Mouse (Mus musculus): ENCODE results near the gene Etfrf1. TPM values are rescaled to one million over a fixed set of nuclear protein-coding genes. Genes with fewer than 3 reads are reported as not detected.

Etfrf1 gene
- polyA plus RNA-seq, 1 experiment from 2014 or later, result 33.4 TPM

DNA sequence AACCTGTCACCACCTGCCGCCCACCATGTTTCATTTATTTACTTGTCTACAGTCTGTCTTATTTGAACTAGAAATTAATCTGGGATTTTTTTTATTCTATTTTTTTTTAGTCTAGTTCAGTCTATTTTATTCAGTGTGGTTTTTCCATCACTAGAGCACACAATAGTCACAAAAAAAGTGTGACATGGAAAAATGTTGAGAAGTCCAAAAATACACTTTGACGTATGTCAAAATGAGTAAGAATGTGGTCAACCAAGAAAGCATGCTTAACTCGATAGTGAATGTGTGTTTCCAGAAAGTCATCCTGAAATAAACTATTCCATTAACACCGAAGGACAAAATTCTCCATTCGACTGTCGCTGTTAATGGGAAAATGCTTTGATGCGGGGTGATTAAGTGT, 51.4 kb downstream of the Etfrf1 start:
- Histone ChIP-seq H3K9ac (ENCODE audit: low read length) (no peak overlapping the region), H3K4me2 (ENCODE audit: low read depth) (no peak overlapping the region), H3K4me1 (ENCODE audit: control insufficient read depth, insufficient read depth, low read length) (no peaks in the 10 kb centered on the region), H3K27me3 (ENCODE audit: control insufficient read depth, insufficient read depth, low read length) (no peaks in the 10 kb centered on the region), H3K27ac (ENCODE audit: low read depth, low read length) (no peak overlapping the region), H3K9me3 (ENCODE audit: control insufficient read depth, low read length) (no peaks in the 10 kb centered on the region), H3K36me3 (ENCODE audit: control insufficient read depth, insufficient read depth, low read length) (no peaks in the 10 kb centered on the region), H3K4me3 (ENCODE audit: low read depth, low read length) (no peak overlapping the region)
- no peak for ATAC-seq (ENCODE audit: insufficient read depth, low FRiP score, low TSS enrichment)
- WGBS, result 89% methylated on average over 7 of the region's 7 CpGs
- DNase-seq (ENCODE audit: low spot score), result no peak

Other genes with a start within 250 kb of the Etfrf1 start
- 112 and 114 TPM in 2 replicates for gene Bcat1, start 134.9 kb upstream of the Etfrf1 start, polyA plus RNA-seq (2014; fragmentation: Nextera tagmentation; extraction: Ambion mirVana)
- gene Lrmp, start 95.5 kb upstream of the Etfrf1 start, polyA plus RNA-seq (2014; fragmentation: Nextera tagmentation; extraction: Ambion mirVana), result 2.8 and 3.5 TPM in 2 replicates
- gene Casc1, start 129 bp upstream of the Etfrf1 start, polyA plus RNA-seq (2014; fragmentation: Nextera tagmentation; extraction: Ambion mirVana), result 0.36 and 1.3 TPM in 2 replicates
- 111 and 119 TPM in 2 replicates for gene Kras, start 39.1 kb downstream of the Etfrf1 start, polyA plus RNA-seq (2014; fragmentation: Nextera tagmentation; extraction: Ambion mirVana)